Mouse (Mus musculus) kidney, embryonic 16.5 days (tissue): ENCODE data around the gene Inafm2. TPM values are rescaled to one million over a fixed set of nuclear protein-coding genes. Genes with fewer than 3 reads are reported as not detected.
A peak's percentile ranks its signal among the peaks of the same experiment; 100 is the strongest.

ENCODE experiments used
- ATAC-seq: fragments of 200-750 bp; cut with Nextera tagmentation; 2 replicates; pipeline ENCODE4 v1.8.0; 2017; ENCODE audit warnings: moderate TSS enrichment; ENCODE audit not compliant: low FRiP score, low TSS enrichment
- H3K27ac ChIP-seq: fragments of 300-500 bp; sonication (generic); 2 replicates; pipeline ENCODE4 v1.5.1; 2014; ENCODE audit warnings: low read length
- H3K27me3 ChIP-seq: fragments of 300-500 bp; sonication (generic); 2 replicates; pipeline ENCODE4 v1.6.1; 2014; ENCODE audit warnings: low read length, control low read depth, mixed read lengths; ENCODE audit not compliant: insufficient read depth
- H3K36me3 ChIP-seq: fragments of 300-500 bp; sonication (generic); 2 replicates; pipeline ENCODE4 v1.6.1; 2014; ENCODE audit warnings: low read length, control low read depth, mixed read lengths; ENCODE audit not compliant: insufficient read depth
- H3K4me1 ChIP-seq: fragments of 300-500 bp; sonication (generic); 2 replicates; pipeline ENCODE4 v1.6.1; 2014; ENCODE audit warnings: low read length, control low read depth, mixed read lengths; ENCODE audit not compliant: insufficient read depth
- H3K4me2 ChIP-seq: fragments of 300-500 bp; sonication (generic); replicated peaks from 2 replicates; pipeline ENCODE4 v1.6.1; 2014; ENCODE audit warnings: low read depth, low read length
- H3K4me3 ChIP-seq: fragments of 300-500 bp; sonication (generic); 2 replicates; pipeline ENCODE4 v1.5.1; 2014; ENCODE audit warnings: mild to moderate bottlenecking, low read length
- H3K9ac ChIP-seq: fragments of 300-500 bp; sonication (generic); replicated peaks from 2 replicates; pipeline ENCODE4 v1.6.1; 2014; ENCODE audit warnings: low read length
- H3K9me3 ChIP-seq: fragments of 300-500 bp; sonication (generic); 2 replicates; pipeline ENCODE4 v1.6.1; 2016; ENCODE audit warnings: low read length, control low read depth
- WGBS: fragments of 180-500 bp; shearing (Covaris S2); extraction: QIAGEN DNeasy Blood & Tissue Kit; methylation state at CpG from one replicate; pipeline ENCODE4 v1.1.7; 2014; 5-methylcytosine and 5-hydroxymethylcytosine counted together
- polyA plus RNA-seq: library from polyadenylated mRNA; unstranded; fragments of >200 nt; fragmentation: Nextera tagmentation; extraction: Ambion mirVana; gene quantifications from 2 replicates; pipeline ENCODE4 v1.2.1, GENCODE M21; 2015

Inafm2 gene
- polyA plus RNA-seq, 1 experiment from 2014 or later, result 15.2 TPM

DNA sequence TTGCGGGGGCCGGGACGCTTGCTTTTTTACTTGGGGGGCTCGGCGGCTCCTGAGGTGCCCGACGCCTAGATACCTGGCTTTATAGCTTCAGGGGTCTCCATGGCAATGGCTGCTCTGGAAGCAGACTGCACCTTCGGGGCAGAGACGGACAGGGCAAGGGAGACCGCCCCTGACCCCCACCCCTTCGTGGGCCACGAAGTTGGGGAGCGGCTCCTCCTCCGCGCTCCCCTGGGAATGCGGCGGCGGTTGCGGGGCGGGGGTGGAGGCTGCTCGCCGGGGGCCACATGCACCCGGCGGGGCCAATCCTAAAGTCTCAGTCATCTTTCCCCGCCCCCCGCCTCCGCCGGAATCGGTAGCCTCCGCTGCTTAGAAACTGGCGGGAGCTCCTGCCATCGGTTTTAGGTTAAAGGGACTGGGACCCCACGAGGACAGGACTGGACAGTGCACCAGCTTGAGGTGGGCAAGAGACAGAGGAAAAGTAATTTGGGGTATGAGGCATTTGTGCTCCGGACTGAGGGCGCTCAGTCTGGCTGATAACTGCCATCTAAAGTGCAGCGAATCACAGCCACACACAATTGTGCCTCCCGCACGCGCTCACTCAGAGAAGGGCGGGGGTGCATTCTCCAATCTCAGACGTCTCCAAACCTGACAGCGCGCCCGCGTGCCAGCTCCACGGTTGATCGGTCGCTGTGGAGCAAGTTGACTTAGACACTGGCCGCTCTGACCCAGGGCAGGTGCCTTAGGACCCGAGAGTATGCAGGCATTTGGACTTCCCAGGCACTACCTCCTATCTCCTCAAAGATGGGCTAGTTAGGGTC, 41.4 kb upstream of the Inafm2 start, which contains the start of gene Ankrd63:
Gene Ankrd63, minus strand, starts transcription at position 51 of the 818 bp plus-strand sequence.
- 2% methylated on average over 50 of the region's 50 CpGs for WGBS
- H3K27ac ChIP-seq, result no peak within 1 kb of the TSS
- peaks cover 34% of the 10 kb centered on the region for H3K4me1 ChIP-seq
- peaks cover 94% of the 10 kb centered on the region for H3K27me3 ChIP-seq
- H3K4me2 ChIP-seq, result peak within 1 kb of the TSS; percentile 72
- peak within 1 kb of the TSS; percentile 20; the same call in 1 of the 2 replicates for H3K9ac ChIP-seq
- peak within 1 kb of the TSS; percentile 49 for H3K4me3 ChIP-seq
- no peaks in the 10 kb centered on the region for H3K36me3 ChIP-seq
- ATAC-seq, result no peak
- no peaks in the 10 kb centered on the region for H3K9me3 ChIP-seq

DNA sequence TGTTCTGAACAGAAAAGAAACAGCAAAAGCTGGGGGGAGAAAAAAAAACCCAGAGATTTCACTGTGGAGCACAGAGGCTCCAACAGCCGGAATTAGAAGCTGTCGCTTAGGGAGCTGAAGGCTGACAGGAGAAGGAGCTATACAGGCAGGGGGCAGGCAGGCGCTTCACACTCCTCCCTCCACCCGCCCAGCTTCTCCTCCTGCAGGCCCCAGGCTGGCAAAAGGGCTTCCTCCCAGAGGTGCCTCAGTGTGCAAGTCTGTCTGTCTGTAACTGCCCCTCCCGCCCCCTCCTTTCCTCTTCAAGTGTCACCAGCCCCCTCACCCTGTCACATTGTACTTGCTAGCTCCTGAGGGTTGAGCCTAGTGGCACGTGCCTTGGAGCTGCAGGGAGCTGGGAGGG, 39.1 kb upstream of the Inafm2 start:
- Histone ChIP-seq H3K27me3 (peaks cover 97% of the 10 kb centered on the region), H3K4me1 (peaks cover 45% of the 10 kb centered on the region), H3K9me3 (no peaks in the 10 kb centered on the region), H3K4me2 (no peak overlapping the region), H3K36me3 (no peaks in the 10 kb centered on the region), H3K9ac (no peak overlapping the region), H3K27ac (no peak overlapping the region), H3K4me3 (no peak overlapping the region)
- WGBS, result 11% methylated on average over 6 of the region's 6 CpGs
- no peak for ATAC-seq

DNA sequence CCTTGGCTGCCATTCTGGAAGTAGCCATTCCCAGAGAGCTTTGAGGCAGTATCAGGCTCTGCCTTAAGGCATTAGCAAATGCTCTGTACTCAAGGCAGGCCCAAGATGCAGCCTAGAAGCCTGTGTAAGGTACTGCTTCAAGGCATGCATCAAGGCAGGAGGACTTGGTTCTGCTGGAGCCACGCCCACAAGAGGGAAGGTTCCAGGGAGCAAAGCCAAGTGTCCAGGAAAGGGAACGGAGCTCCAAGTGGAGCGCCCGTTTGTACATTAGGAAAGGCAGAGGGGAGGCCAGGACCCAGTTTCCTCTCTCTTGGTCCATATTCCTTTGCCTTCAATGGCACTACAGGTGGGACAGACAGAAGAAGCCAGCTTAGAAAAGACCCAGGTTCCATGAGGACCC, 37.1 kb upstream of the Inafm2 start:
- WGBS, result 65% methylated on average over 4 of the region's 4 CpGs
- Histone ChIP-seq H3K4me1 (peaks cover 34% of the 10 kb centered on the region), H3K27ac (no peak overlapping the region), H3K9me3 (no peaks in the 10 kb centered on the region), H3K4me3 (no peak overlapping the region), H3K27me3 (peaks cover 96% of the 10 kb centered on the region), H3K4me2 (no peak overlapping the region), H3K36me3 (no peaks in the 10 kb centered on the region), H3K9ac (no peak overlapping the region)
- no peak for ATAC-seq

- no peak overlapping the region for H3K9ac ChIP-seq
- peaks cover 26% of the 10 kb centered on the region for H3K4me1 ChIP-seq
- WGBS, result 27% methylated on average over 4 of the region's 4 CpGs
- peaks cover 87% of the 10 kb centered on the region for H3K27me3 ChIP-seq
- peak; percentile 17; the same call in 1 of the 2 replicates for ATAC-seq
- H3K9me3 ChIP-seq, result no peaks in the 10 kb centered on the region
- H3K4me2 ChIP-seq, result no peak overlapping the region
- no peak overlapping the region for H3K27ac ChIP-seq
- H3K4me3 ChIP-seq, result no peak overlapping the region
- no peaks in the 10 kb centered on the region for H3K36me3 ChIP-seq
Observed at GRCm38 (mm10) chr2:118709655-118710221, 35.8 kb upstream of the Inafm2 start.

GRCm38 (mm10) chr2:118711038-118711494, 34.5 kb upstream of the Inafm2 start:
- WGBS, result under 1% methylated on average over 36 of the region's 36 CpGs

DNA sequence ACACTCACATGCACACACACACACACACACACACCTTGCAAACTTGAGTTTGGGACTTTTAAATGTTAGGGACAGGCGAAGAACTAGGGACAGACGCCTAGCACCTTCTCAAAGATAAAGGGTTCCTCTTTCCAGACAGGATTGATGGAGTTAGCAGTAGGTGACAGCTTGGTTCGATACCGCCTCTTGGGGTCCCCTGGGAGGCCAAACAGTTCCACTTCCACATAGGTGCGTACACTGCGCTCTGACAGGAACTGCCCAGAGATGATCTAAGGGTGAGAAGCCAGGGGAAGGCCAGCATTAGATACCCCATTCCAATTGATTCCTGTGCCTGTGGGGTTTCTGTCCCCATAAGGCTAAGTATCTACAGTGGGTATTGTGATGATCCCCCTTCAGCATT, 31.9 kb upstream of the Inafm2 start:
- Histone ChIP-seq H3K27me3 (peaks cover 49% of the 10 kb centered on the region), H3K27ac (no peak overlapping the region), H3K9me3 (no peaks in the 10 kb centered on the region), H3K9ac (no peak overlapping the region), H3K36me3 (no peaks in the 10 kb centered on the region), H3K4me3 (no peak overlapping the region), H3K4me1 (peaks cover 23% of the 10 kb centered on the region), H3K4me2 (no peak overlapping the region)
- ATAC-seq, result no peak
- WGBS, result 84% methylated on average over 6 of the region's 6 CpGs

More at GRCm38 (mm10) chr2:118711038-118711494, 34.5 kb upstream of the Inafm2 start:
- peaks cover 74% of the 10 kb centered on the region for H3K27me3 ChIP-seq
- no peaks in the 10 kb centered on the region for H3K9me3 ChIP-seq
- peak overlapping the region; percentile 80 for H3K4me2 ChIP-seq
- peak; percentile 65 for ATAC-seq
- no peak overlapping the region for H3K27ac ChIP-seq
- H3K4me3 ChIP-seq, result peak overlapping the region; percentile 48
- H3K9ac ChIP-seq, result peak overlapping the region; percentile 58
- no peaks in the 10 kb centered on the region for H3K36me3 ChIP-seq
- peaks cover 26% of the 10 kb centered on the region for H3K4me1 ChIP-seq

GRCm38 (mm10) chr2:118714230-118714629, 31.3 kb upstream of the Inafm2 start:
- Histone ChIP-seq H3K4me3 (no peak overlapping the region), H3K9ac (no peak overlapping the region), H3K9me3 (no peaks in the 10 kb centered on the region), H3K36me3 (no peaks in the 10 kb centered on the region), H3K27me3 (peaks cover 43% of the 10 kb centered on the region), H3K4me2 (no peak overlapping the region), H3K4me1 (peaks cover 21% of the 10 kb centered on the region), H3K27ac (no peak overlapping the region)
- ATAC-seq, result no peak
- 41% methylated on average over 4 of the region's 4 CpGs for WGBS

DNA sequence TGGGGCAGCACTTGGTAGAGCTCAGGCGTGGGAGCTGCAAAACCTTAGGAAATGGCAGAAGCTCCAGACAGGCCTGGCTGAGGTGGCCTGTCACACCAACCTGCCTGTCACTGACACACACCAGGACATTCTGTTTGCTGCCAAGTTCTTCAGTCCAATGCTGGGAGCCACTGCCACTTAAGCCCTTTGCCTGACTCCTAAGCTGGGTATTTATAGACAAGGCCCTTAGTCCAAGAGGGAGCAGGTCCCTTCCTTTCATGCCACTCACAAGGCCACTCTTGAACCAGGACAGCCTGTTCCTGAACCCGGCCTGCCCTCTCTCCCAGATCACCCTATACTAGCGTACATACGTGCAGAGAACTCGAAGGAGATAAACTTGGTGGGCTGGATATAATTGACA, 28.9 kb upstream of the Inafm2 start:
- Histone ChIP-seq H3K36me3 (no peaks in the 10 kb centered on the region), H3K4me2 (no peak overlapping the region), H3K9ac (no peak overlapping the region), H3K9me3 (no peaks in the 10 kb centered on the region), H3K27me3 (peaks cover 21% of the 10 kb centered on the region), H3K4me1 (peaks cover under 1% of the 10 kb centered on the region; the same call in 1 of the 2 replicates), H3K4me3 (no peak overlapping the region), H3K27ac (no peak overlapping the region)
- ATAC-seq, result no peak
- 87% methylated on average over 5 of the region's 5 CpGs for WGBS

DNA sequence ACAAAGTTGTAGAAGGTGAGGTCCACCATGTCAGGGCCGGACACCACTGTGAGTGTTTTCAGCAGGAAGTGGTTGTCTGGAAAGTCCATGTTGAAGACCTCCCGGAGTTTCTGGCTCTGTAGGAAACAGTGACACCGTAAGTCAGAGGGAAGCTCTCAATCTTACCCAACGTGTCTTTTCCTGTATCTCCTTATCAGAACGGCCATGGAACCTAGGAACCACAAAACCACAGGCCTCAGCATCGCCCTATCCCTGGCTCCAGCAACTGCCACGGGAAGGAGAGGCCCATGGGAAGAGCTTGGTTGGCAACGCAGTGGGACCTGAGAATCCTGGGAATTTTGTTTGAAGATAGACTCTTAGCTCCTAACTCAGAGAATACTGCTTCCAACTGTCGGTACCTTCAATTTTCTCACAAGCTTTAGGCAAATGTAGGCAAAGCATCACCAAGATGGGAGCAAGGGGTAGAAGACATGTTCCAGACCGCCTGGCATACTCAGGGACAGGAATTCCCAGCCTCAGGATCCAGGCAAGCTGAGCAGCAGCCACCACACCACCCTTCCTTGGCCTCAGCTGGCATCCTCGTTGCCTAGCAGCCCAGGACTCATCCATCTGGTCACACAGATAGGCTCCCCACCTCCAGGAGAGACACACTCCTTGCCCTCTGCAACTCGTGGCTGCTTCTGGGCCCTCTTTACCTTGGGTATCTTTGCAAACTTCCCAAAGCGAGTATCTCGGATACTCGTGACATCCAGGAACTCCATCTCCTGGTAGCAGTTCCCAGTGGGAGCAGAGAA, 21.7 kb upstream of the Inafm2 start:
- Histone ChIP-seq H3K4me1 (peaks cover 17% of the 10 kb centered on the region), H3K27me3 (no peaks in the 10 kb centered on the region), H3K9ac (no peak overlapping the region), H3K36me3 (no peaks in the 10 kb centered on the region), H3K4me3 (no peak overlapping the region), H3K4me2 (no peak overlapping the region), H3K9me3 (no peaks in the 10 kb centered on the region), H3K27ac (no peak overlapping the region)
- ATAC-seq, result no peak
- WGBS, result 85% methylated on average over 15 of the region's 15 CpGs
